Mouse (Mus musculus) CD4-positive, CD25-positive, alpha-beta regulatory T cell, adult 4 months (primary cell): ENCODE results near the gene Csmd2. TPM values are rescaled to one million over a fixed set of nuclear protein-coding genes. Genes with fewer than 3 reads are reported as not detected.

Experiments
- ATAC-seq: one replicate; pipeline ENCODE4 v1.8.0; 2017
- polyA plus RNA-seq, 2 experiments: library from polyadenylated mRNA; unstranded; fragments of 100-300 nt; shearing (Covaris generic); gene quantifications; one replicate each; pipeline ENCODE4 v1.2.1; 2017

Csmd2 gene
- polyA plus RNA-seq, 2 experiments from 2014 or later, result not detected

DNA sequence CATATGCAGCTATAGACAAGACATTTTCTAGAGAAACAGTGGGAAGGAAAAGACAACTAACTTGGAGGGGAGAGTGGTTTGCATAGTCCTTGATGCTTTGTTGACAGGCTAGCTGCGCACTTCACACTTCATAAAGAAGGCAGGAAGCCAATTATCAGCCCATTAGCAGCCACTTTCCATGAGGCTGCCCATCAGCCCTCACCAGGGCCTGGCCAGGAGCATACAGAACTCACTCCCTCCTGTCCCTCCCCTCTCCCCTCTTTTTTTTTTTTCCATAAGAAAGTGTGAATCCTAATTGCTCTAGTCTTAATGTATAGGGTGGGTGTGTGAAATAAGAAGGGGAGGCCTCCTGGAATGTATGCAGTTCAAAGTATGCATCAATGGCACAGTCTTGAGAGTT, 354.6 kb downstream of the Csmd2 start:
- ATAC-seq, result no peak

DNA sequence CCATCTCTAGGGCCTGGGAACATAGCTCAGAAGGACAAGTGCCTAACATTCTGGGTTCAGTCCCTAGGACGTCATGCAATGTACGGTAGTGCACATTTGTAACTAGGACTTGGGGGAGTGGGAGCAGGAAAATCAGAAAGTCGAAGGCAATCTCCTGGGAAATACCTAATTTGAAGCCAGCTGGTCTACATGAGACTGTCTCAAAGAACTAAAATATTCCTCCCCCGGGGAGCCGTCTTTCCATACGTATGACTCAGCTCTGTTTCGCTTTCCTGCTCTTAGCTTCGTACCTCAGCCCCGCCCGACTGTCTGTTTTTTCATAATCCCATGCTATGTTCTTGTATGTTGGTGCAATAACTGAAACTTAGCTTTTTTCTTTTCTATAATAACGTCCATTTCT, 371.1 kb downstream of the Csmd2 start:
- no peak for ATAC-seq

DNA sequence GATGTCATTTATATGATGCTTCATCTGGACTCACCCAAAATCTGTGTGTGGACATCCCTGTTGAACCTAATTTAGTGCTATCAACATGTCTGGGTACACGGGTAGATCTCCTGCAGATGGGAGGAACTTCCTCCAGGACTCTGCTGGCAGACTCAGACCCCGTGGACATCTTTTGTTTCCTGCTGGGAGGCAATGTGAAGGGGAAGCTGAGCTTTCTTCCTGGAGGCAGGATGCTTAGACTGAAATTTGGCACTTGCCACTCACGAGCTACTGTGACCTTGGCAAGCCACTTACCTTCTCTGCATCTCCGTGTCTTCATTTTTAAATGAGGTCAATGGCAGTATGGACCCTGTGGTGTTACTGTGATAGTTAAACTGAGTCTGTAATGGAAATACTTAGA, 378.2 kb downstream of the Csmd2 start:
- no peak for ATAC-seq

DNA sequence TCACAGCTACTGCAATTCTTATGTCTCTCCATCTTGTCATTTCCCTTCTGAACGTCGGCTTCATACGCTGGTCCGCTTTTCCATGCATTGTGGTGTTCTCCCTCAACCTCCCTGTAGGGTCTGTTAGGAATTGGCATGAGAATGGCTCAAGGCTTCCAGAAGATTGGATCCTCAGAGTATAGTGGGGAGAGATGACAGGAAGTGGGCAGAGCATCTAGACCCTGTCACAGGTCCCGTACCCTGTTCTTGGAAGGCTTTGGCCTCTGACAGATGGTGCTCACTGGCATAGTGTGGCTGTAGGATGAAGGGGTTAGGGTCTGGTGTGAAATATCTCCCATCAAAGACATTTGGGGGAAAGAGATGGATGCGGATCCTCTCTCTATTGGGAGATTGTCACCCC, 380.4 kb downstream of the Csmd2 start:
- no peak for ATAC-seq

DNA sequence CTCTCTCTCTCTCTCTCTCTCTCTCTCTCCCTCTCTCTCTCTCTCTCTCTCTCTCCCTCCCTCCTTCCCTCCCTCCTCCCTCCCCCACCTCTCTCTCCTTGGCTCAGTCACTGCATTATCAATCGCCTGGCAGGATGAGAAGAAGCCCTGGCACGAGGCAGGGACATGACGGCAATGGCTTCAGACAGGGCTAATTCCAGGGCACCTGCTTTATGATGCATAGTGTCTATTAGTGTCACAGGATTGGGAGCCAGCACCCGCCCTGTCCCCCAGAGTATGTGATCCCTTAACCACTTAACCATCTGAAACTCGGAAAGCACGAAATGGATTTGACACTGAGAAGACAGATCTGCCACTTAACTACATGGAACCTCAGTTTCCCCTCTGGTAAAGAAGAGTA, 384.1 kb downstream of the Csmd2 start:
- ATAC-seq, result no peak

DNA sequence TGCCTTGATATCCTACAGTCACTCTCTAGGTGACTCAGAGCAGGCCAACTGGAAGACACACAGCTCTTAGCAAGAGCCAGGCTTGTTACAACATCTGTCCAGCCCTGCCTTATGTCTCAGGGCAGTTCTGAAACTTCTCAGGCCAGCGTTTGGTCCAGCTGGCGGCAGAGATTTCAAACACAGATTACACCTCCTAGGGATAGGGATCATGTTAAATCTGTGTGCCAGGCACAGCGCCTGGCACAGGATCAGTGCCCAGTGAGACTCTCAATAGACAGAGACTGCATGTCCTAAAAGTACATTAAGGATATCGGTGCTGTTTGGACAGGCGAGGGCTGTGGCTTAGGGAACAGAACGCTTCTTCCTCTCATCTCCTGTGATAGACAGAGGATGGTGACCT, 385.5 kb downstream of the Csmd2 start:
- ATAC-seq, result no peak

DNA sequence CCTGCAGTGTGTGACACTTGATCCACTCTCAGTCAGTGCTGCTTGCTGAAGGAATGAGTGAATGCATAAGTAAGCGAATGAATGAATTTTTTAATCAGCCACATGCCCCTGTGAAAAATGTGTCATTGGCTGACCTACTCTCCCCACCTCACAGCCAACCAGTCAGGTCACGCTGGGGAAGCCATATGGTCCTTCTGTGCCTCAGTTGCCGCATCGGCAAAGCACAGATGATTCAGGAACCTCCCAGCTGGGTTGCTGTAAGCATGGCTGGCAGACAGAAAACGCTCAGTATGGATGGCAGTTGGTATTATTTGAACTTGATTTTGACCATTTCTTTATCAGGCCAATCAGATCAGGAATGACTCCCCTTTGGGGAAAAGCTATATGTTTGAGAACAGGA, 386.4 kb downstream of the Csmd2 start:
- no peak for ATAC-seq

DNA sequence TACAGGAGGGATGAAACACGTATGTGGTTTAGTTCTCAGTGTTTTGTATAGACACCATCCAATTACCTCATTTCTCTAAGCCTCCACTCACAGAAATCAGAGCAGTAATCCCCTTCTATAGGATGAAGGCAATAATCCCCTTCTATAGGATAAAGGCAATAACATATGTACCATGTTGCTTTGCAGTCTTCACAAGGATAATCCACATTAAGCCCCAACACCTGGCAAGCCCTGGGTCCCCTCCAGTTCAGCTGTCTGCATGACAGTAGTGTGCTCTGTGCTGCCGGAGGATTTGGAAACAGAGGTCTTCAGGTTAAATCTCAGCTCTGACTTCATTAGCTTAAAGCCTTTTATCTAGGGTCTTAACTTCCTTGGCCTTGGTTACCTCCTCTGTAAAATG, 391.3 kb downstream of the Csmd2 start:
- ATAC-seq, result no peak

DNA sequence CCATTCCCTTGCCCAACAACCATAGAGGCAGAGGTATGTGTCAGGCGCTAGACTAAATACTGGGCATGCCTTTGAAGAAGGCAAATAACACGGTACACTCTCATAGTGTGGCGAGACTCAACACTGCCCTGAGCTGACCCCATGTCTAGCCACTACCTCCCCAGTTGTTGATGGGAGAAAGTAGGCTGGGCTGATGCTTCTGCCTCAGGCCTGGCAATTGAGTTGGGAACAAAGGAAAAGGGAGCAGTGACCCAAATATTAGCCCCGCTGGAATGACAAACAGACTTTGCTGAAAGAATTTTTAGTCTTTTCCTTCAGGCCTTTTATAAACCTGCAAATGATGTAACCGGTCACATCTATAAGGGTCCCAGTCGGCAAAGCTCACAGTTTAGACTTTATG, 393.7 kb downstream of the Csmd2 start:
- ATAC-seq, result no peak

DNA sequence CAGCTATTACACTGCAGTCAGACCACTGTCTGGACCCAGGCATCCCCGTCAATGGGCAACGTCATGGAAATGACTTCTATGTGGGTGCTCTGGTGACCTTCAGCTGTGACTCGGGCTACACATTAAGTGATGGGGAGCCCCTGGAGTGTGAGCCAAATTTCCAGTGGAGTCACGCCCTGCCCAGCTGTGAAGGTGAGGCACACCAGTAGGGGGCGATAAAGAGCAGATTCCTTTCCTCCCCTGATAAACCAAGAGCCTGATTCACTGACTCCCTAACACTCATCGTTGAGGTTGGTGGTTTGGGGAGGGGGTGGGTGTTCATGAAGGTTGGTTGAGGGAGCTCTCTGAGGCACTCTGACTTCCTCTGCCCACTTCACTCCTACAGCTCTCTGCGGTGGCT, 396.1 kb downstream of the Csmd2 start:
- no peak for ATAC-seq

DNA sequence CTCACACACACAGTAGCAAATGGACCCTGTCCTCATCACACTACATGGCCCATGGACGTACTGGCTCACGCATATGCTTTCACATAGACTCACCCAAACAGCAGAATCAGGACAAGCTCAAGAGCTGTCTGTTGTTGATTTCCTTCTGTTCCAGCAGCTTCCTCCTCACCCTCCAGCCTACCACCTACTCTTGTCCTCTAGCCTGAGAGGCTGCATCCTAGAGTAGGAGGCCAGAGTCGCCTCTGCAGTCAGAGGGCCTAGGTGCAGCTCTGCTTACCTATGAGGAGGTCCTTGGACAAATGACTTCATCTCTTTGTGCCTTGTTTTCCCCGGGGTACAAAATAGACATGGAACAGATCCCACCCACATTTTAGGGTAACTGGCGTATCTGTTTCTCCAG, 403.8 kb downstream of the Csmd2 start:
- ATAC-seq, result no peak

DNA sequence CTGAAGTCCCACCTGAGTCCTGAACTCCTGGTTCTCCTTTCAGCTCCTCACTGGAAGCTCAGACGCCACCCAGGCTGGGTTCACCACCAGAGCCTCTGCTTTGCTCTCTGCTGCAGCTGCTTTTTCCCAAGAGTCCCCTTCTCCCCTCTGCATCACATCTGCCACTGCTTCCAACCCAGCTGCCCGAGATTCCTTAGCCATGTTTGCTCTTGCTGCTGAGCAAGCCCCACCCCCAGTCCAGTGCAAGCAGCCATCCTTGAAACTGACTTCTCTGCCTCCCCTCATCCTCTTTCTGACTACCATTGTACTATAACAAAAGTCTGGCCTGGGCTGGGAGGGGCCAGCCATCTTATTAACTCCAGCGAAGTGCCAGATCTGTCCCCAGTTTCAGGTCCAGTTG, 404.6 kb downstream of the Csmd2 start:
- ATAC-seq, result no peak

DNA sequence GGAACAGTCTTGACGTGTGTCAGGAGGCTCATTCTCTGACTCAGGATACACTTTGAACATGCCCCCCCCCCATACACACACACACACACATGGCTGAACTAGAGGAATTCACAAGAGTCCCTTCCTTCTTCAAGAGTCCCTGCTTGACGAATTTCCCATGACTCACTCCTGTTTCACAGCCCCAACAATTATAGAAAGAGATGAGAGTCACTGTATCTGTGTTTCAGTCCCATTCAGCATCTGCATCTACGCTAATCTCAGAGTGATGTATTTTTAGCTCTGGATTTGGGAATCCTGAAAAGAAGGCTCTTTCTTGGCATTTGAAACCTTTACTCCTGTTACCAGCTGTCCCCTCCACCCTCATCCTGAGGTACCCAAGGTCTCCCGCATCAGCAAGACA, 406.2 kb downstream of the Csmd2 start:
- ATAC-seq, result no peak

DNA sequence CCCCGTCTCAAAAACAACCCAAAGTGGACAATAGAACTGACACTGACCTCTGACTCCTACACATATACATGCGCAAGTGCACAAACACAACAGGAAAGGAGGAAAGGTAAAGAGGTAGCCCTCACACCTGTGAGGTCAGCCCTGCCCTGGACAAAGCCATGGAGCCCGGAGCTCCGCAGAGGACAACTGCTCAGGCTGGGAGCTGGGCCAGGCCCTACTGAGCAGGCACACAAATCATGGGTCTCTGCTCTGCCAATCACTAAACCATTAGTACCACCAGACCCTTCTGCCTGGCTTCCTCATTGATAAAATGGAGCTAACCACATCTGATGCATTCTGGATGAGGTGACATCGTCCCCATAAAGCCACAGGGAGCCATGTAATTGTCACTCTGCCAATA, 409.0 kb downstream of the Csmd2 start:
- ATAC-seq, result no peak

DNA sequence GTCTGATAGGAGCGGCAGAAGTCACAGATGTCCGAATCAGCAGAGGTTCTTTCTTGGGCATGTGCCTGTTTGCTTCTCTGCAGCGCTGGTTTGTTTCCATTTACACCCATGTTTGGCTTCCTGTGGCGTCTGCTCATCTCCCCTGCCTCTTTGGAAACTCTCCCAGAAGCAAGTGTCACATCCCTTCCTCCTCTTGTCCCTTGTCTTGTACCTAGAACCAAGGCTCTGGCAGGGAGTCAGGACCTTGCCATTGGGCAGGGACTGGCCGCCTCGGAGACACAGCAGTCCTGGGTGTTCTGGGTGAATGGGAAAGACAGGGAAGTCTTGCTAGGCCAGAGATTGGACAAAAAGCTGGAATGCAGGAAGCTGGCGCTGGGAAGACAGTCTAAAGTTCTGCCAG, 410.1 kb downstream of the Csmd2 start:
- no peak for ATAC-seq

DNA sequence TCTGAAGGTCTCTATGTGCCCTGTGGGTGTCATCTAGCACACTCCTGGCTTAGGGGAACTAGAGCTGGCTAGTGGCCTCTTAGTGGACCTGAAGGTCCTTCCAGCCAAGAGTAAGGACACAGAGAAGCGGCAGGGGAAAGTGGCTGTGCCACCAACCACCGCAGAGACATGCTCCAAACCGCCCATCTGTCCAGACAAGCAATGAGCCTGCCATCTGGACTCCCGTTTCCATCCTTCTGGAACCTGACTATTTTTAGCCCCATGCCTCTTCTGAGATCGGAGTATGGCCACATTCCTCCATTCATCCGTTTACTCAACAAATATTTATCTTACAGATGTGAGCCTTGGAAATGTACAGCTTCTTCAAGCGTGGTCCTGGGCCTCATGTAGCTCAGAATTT, 411.3 kb downstream of the Csmd2 start:
- no peak for ATAC-seq

DNA sequence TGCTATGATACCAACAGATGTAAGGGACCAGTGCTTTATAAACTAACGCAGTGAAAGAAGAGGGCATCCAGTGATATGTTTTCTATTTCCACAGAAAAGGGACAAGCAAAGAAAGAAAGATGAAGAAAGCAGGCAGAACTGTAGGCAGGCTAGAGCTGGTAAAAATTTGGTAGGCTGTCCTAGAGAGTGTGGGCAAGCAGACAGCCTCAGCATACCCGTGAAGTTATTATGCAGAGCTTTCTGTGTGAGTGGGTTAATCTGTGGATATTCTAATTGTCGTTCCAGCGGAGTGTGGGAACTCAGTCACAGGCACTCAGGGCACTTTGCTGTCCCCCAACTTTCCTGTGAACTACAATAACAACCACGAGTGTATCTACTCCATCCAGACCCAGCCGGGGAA, 412.4 kb downstream of the Csmd2 start:
- no peak for ATAC-seq

DNA sequence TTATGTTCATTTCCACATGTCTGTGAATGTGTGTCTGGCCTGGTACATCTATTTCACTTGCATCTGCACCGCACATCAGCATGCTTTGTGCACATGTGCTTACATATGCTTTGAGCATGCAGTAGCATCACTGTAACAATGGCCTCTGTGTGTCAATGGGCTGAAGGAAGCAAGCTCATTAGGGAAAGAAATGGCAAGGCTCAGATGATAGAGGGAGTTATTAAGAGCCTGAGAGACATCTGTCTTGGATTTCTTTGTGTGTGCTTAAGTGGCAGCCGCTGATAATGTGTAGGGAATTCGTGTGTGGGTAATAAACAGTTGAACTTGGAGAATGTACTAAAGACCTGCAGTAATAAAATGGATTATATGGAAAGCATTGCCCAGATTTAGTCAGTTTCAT, 413.9 kb downstream of the Csmd2 start:
- ATAC-seq, result no peak

DNA sequence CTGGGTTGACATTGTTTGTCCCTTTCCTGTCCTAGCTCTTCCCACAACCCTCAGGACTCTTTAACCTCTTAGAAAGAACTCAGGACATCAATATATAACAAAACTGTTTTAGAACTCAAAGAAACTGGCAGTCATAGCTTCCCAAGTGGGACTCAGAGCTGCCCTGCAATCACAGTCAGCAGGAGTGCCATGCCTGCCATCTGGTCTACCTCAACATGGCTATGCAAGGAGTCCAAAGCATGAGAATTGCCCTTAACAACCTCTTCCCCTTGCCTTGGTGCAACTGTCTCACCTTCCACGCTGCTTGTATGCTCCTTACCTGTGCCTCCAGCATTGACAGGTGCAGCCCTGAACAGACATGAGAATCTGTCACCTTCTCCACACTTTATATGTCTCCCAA, 415.0 kb downstream of the Csmd2 start:
- no peak for ATAC-seq

DNA sequence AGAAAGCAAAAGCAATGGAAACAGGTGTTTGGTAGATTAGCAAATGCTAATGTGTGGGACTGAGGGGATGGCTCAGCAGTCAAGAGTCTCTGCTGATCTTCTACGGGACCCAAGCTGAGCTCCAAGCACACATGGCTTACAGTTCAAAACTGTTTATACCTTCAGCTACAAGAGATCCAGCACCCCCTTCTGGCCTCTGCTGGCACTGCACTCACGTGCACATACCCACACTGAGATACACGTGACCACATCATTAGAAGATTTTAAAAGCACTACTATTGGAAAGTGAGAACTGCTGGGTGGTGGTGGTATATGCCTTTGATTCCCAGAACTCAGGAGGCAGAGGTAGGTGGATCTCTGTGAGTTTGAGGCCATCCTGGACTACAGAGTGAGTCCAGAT, 417.9 kb downstream of the Csmd2 start:
- ATAC-seq, result no peak

DNA sequence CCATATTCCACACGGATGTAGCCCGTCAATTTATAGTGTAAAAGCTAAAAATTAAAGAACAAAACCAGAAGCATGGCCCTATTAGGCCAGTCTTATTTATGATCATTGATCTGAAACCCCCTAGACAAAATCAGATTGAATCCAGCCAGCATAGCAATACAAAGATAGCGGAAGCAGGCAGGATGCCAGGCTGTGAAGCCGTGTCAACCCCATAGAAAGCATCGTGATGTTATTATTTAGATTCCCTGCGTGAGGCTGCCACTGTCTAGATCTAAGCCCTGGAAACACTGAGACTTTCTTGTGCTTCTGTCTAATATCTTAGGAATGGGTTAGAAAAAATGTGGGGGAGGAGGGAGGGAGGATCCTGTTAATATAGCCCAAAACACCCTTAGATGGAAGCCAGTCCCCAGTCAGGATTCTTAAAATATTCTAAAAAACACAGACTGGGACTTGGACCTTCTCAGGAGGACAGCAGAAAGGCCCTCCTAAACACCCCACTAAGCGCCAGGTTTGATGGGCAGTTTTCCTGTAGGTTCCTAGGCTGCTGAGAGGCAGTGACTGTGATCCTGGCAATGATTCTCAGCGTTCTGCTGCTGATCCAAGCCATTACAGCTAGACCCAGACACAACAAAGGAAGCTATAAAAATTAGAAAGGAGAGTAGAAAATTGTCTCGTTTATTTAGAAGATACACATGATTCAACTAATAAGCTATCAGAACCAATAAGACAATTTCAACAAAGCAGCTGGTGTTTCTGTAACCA, 419.6 kb downstream of the Csmd2 start:
- no peak for ATAC-seq

DNA sequence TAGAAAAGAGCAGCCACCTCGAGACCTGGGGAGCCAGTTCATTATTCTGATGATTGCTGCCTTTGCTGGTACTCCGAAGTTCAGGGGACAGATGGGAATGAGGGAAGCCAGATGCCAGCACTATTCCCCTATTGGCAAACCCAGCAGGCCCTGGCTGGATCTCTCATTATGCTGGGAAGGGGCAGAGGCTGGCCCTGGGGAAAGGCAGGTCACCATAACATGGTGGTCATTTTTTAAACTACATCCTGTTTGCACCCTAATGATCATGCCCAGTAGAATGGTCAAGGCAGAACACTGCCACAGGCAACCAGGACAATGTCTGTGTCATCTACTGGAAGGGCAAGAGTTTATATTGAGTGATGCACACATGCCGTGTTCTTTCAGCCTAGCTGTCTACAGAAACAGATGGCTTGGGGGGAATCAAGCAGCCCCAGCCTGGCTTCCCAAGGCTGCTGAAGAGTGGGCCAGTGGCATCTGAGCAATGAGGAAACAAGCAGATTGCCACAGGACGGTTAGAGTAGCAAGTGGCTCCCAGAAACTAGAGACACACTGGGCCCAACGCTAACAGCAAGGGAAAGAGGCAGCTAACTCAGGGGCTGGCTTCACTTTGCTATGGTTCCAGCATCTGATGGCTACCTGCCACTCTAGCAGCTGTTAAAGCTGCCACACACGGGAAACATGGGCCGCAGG, 424.4 kb downstream of the Csmd2 start:
- ATAC-seq, result no peak

DNA sequence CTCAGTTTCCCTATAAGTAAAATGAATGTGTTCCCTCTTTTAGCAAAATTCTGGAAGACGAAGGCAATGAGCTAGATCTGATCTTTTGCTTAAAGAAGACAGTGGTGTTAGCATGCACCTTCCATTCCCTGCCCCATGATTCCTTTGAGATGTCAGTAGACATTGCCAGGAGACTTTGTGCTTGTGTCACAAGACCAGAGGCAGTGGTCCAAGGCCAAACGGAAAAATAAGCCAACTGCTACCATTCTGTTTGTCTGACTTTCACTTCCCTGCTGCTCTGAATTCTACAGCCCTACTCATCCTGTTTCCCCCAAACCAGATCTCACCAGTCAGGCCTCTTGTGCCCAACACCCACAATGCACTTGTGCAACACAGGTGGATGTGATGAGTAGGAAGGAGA, 427.1 kb downstream of the Csmd2 start:
- no peak for ATAC-seq

DNA sequence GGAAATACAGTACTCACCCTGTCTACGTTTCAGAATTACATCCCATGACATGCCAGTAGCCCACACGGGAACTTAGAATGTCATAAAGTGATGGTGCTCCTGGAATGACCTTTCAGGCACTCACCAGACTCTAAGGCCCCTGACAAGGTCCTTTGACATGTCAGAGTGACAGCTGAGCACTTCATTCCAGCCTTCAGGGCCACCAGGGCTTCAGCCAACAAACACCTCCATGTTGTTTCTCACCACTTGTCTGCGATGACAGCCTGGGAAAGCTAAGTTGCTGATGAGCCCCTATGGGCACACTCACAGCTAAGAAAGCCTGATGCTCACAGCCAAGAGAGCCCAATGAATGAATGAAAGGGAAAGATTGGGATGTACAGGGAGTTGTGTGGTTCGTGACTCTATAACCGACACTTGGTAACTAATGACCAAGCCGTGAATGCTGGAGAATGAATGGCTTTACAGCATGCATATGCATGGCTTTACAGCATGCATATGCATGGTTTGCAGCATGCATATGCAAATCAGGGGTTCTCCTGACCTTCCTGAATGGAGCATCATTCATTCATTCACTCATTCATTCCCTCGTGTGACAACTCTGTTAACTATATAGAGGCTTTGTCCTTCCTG, 432.4 kb downstream of the Csmd2 start:
- ATAC-seq, result no peak
